Mouse (Mus musculus) MEL (cell line): Measurements from ENCODE around the gene Tmem255a. TPM values are rescaled to one million over a fixed set of nuclear protein-coding genes. Genes with fewer than 3 reads are reported as not detected.

Source experiments
- DNase-seq: peaks from one replicate; pipeline ENCODE4 v3.0.0; 2011; ENCODE audit warnings: low read depth, low spot score
- H3K27ac ChIP-seq: 2 replicates; pipeline ENCODE4 v1.5.1; 2012; ENCODE audit warnings: low read depth, mild to moderate bottlenecking, control low read depth, low read length, moderate library complexity; ENCODE audit not compliant: control insufficient read depth
- H3K27me3 ChIP-seq, 2 experiments: fragments of 150-350 bp in 1 of 2; sonication (generic) in 1 of 2; 2 replicates each; pipeline ENCODE4 v1.6.1; 2012; ENCODE audit warnings: low read length in 2 of 2, mild to moderate bottlenecking in 2 of 2, improper control_type of control experiment in 1 of 2, moderate library complexity in 1 of 2; ENCODE audit not compliant: insufficient read depth in 2 of 2, control insufficient read depth in 1 of 2
- H3K36me3 ChIP-seq, 2 experiments: 2 replicates each; pipeline ENCODE4 v1.6.1; 2012 to 2014; ENCODE audit warnings: low read length in 2 of 2, improper control_type of control experiment in 1 of 2, inconsistent platforms in 1 of 2, mild to moderate bottlenecking in 1 of 2; ENCODE audit not compliant: insufficient read depth in 2 of 2, control insufficient read depth in 1 of 2
- H3K4me1 ChIP-seq, 2 experiments: fragments of 150-350 bp in 1 of 2; sonication (generic) in 1 of 2; 2 replicates each; pipeline ENCODE4 v1.6.1; 2012; ENCODE audit warnings: low read length in 2 of 2, improper control_type of control experiment in 1 of 2, mild to moderate bottlenecking in 1 of 2; ENCODE audit not compliant: insufficient read depth in 2 of 2, control insufficient read depth in 1 of 2
- H3K4me3 ChIP-seq, 2 experiments: fragments of 150-350 bp in 1 of 2; sonication (generic) in 1 of 2; 2 replicates each; pipeline ENCODE4 v1.5.1; 2012; ENCODE audit warnings: low read depth in 2 of 2, low read length in 2 of 2, mild to moderate bottlenecking in 2 of 2, moderate library complexity in 2 of 2, control low read depth in 1 of 2, improper control_type of control experiment in 1 of 2; ENCODE audit not compliant: control insufficient read depth in 1 of 2, insufficient read depth in 1 of 2
- H3K79me2 ChIP-seq: 2 replicates; pipeline ENCODE4 v1.6.1; 2012; ENCODE audit warnings: mild to moderate bottlenecking, low read length, moderate library complexity; ENCODE audit not compliant: control insufficient read depth, poor library complexity, insufficient read depth
- H3K9ac ChIP-seq: 2 replicates; pipeline ENCODE4 v1.6.1; 2012; ENCODE audit warnings: low read depth, mild to moderate bottlenecking, control low read depth, low read length, moderate library complexity; ENCODE audit not compliant: control insufficient read depth, poor library complexity, severe bottlenecking
- H3K9me3 ChIP-seq: fragments of 150-350 bp; sonication (generic); replicated peaks from 2 replicates; pipeline ENCODE4 v1.6.1; 2012; ENCODE audit warnings: mild to moderate bottlenecking, low read length, improper control_type of control experiment, moderate library complexity; ENCODE audit not compliant: insufficient read depth
- BHLHE40 ChIP-seq: IDR thresholded peaks from 2 replicates; pipeline ENCODE4 v1.6.1; 2012; ENCODE audit warnings: low read depth, mild to moderate bottlenecking, inconsistent platforms, low read length, improper control_type of control experiment, borderline replicate concordance
- CHD1 ChIP-seq: IDR thresholded peaks from 2 replicates; pipeline ENCODE4 v1.6.1; 2012; ENCODE audit warnings: low read depth, mild to moderate bottlenecking, inconsistent platforms, low read length, improper control_type of control experiment
- CTCF ChIP-seq, 3 experiments: IDR thresholded peaks in 2 of 3; conservative IDR thresholded peaks in 1 of 3; 2 replicates each; pipeline ENCODE4 v1.5.1; 2011 to 2012; ENCODE audit warnings: low read length in 3 of 3, low read depth in 2 of 3, mild to moderate bottlenecking in 2 of 3, improper control_type of control experiment in 1 of 3, inconsistent platforms in 1 of 3, mixed read lengths in 1 of 3, moderate library complexity in 1 of 3; ENCODE audit not compliant: control insufficient read depth in 1 of 3, insufficient read depth in 1 of 3, poor library complexity in 1 of 3, severe bottlenecking in 1 of 3
- EP300 ChIP-seq, 2 experiments: IDR thresholded peaks; 2 replicates each; pipeline ENCODE4 v1.6.1; 2011; ENCODE audit warnings: improper control_type of control experiment in 2 of 2, low read length in 2 of 2, low read depth in 1 of 2, mild to moderate bottlenecking in 1 of 2
- GABPA ChIP-seq: IDR thresholded peaks from 2 replicates; pipeline ENCODE4 v1.6.1; 2012; ENCODE audit warnings: low read depth, mild to moderate bottlenecking, inconsistent platforms, low read length, improper control_type of control experiment, moderate library complexity
- GATA1 ChIP-seq: IDR thresholded peaks from 2 replicates; pipeline ENCODE4 v1.6.1; 2011; ENCODE audit warnings: low read depth, low read length, improper control_type of control experiment
- MAFK ChIP-seq: IDR thresholded peaks from 2 replicates; pipeline ENCODE4 v1.6.1; 2011; ENCODE audit warnings: low read depth, mild to moderate bottlenecking, low read length, improper control_type of control experiment, borderline replicate concordance
- MAX ChIP-seq: IDR thresholded peaks from 2 replicates; pipeline ENCODE4 v1.6.1; 2011; ENCODE audit warnings: low read length, improper control_type of control experiment
- MAZ ChIP-seq: IDR thresholded peaks from 2 replicates; pipeline ENCODE4 v1.6.1; 2012; ENCODE audit warnings: low read depth, mild to moderate bottlenecking, inconsistent platforms, low read length, improper control_type of control experiment
- MYC ChIP-seq: IDR thresholded peaks from 2 replicates; pipeline ENCODE4 v1.6.1; 2011; ENCODE audit warnings: low read depth, mild to moderate bottlenecking, low read length, improper control_type of control experiment, moderate library complexity
- NELFE ChIP-seq: IDR thresholded peaks from 2 replicates; pipeline ENCODE4 v1.6.1; 2011; ENCODE audit warnings: low read depth, low read length, improper control_type of control experiment
- POLR2A ChIP-seq, 2 experiments: IDR thresholded peaks; 2 replicates each; pipeline ENCODE4 v1.6.1; 2011 to 2012; ENCODE audit warnings: low read length in 2 of 2, mild to moderate bottlenecking in 2 of 2, control low read depth in 1 of 2, improper control_type of control experiment in 1 of 2, low read depth in 1 of 2, moderate library complexity in 1 of 2; ENCODE audit not compliant: control insufficient read depth in 1 of 2, insufficient read depth in 1 of 2, poor library complexity in 1 of 2
- POLR2AphosphoS2 ChIP-seq: IDR thresholded peaks from 2 replicates; pipeline ENCODE4 v1.6.1; 2011; ENCODE audit warnings: low read length, improper control_type of control experiment
- RCOR1 ChIP-seq: IDR thresholded peaks from 2 replicates; pipeline ENCODE4 v1.6.1; 2012; ENCODE audit warnings: low read depth, mild to moderate bottlenecking, inconsistent platforms, low read length, improper control_type of control experiment
- SMC3 ChIP-seq: IDR thresholded peaks from 2 replicates; pipeline ENCODE4 v1.6.1; 2011; ENCODE audit warnings: low read depth, low read length, improper control_type of control experiment
- TAL1 ChIP-seq: IDR thresholded peaks from 2 replicates; pipeline ENCODE4 v1.6.1; 2012; ENCODE audit warnings: mild to moderate bottlenecking, inconsistent platforms, low read length, moderate library complexity, mixed read lengths
- TBP ChIP-seq: IDR thresholded peaks from 2 replicates; pipeline ENCODE4 v1.8.0; 2011; ENCODE audit warnings: low read depth, low read length, improper control_type of control experiment
- TCF12 ChIP-seq: IDR thresholded peaks from 2 replicates; pipeline ENCODE4 v1.6.1; 2014; ENCODE audit warnings: low read depth, mild to moderate bottlenecking, inconsistent platforms, low read length, improper control_type of control experiment, moderate library complexity
- UBTF ChIP-seq: IDR thresholded peaks from 2 replicates; pipeline ENCODE4 v1.6.1; 2012; ENCODE audit warnings: low read depth, mild to moderate bottlenecking, inconsistent platforms, low read length, improper control_type of control experiment, moderate library complexity, borderline replicate concordance; ENCODE audit not compliant: insufficient read depth
- USF1 ChIP-seq: IDR thresholded peaks from 2 replicates; pipeline ENCODE4 v1.6.1; 2014; ENCODE audit warnings: low read depth, mild to moderate bottlenecking, inconsistent platforms, low read length, improper control_type of control experiment, moderate library complexity
- USF2 ChIP-seq, 2 experiments: IDR thresholded peaks; 2 replicates each; pipeline ENCODE4 v1.6.1; 2011 to 2012; ENCODE audit warnings: improper control_type of control experiment in 2 of 2, low read length in 2 of 2, borderline replicate concordance in 1 of 2, inconsistent platforms in 1 of 2, low read depth in 1 of 2, mild to moderate bottlenecking in 1 of 2; ENCODE audit not compliant: insufficient read depth in 1 of 2
- ZC3H11A ChIP-seq: IDR thresholded peaks from 2 replicates; pipeline ENCODE4 v1.6.1; 2012; ENCODE audit warnings: low read depth, mild to moderate bottlenecking, inconsistent platforms, low read length, improper control_type of control experiment
- ZNF384 ChIP-seq: IDR thresholded peaks from 2 replicates; pipeline ENCODE4 v1.6.1; 2012; ENCODE audit warnings: low read depth, mild to moderate bottlenecking, inconsistent platforms, low read length, improper control_type of control experiment
- polyA plus RNA-seq, 2 experiments: library from polyadenylated mRNA; stranded (reverse) in 1 of 2; unstranded in 1 of 2; fragments of >175 nt in 1 of 2; fragments of >200 nt in 1 of 2; gene quantifications; 2 replicates each; pipeline versions ENCODE4 v1.2.1 to v1.2.4; 2012; ENCODE audit warnings: low replicate concordance in 2 of 2, low read depth in 1 of 2; ENCODE audit not compliant: insufficient read length in 2 of 2, insufficient read depth in 1 of 2, missing spikeins in 1 of 2
- total RNA-seq: library from RNA; depleted of rRNA; stranded (reverse); fragments of 300-350 nt; gene quantifications from 2 replicates; pipeline ENCODE4 v1.2.3, GENCODE M21; 2012; rRNA removed

Gene Tmem255a
- total and polyA plus RNA-seq, 3 experiments: 0.15 TPM; not detected in 2

GRCm38 (mm10) chrX:38165315-38165714 lies 86.9 kb downstream of the Tmem255a start:
- Histone ChIP-seq H3K36me3 (no peaks in the 10 kb centered on the region), H3K9ac (no peak overlapping the region), H3K4me1 (no peaks in the 10 kb centered on the region; a peak in 1 of 4 replicates), H3K4me3 (no peak overlapping the region), H3K9me3 (no peaks in the 10 kb centered on the region), H3K27me3 (no peaks in the 10 kb centered on the region), H3K27ac (no peak overlapping the region), H3K79me2 (no peaks in the 10 kb centered on the region)
- no peak for DNase-seq
- TF ChIP-seq EP300 (IDR thresholded peaks at IDR 0.05; ENCODE audit: low read depth in 1 of 2, low read length in 2 of 2): no peak
- TF ChIP-seq POLR2A (IDR thresholded peaks at IDR 0.05; ENCODE audit: control insufficient read depth in 1 of 2, insufficient read depth in 1 of 2, low read depth in 1 of 2, low read length in 2 of 2, poor library complexity in 1 of 2): no peak
- TF ChIP-seq GABPA: no peak
- TF ChIP-seq MAFK: no peak

GRCm38 (mm10) chrX:38159097-38159496 lies 93.1 kb downstream of the Tmem255a start:
- Histone ChIP-seq H3K9me3 (no peaks in the 10 kb centered on the region), H3K4me3 (no peak overlapping the region), H3K79me2 (no peaks in the 10 kb centered on the region), H3K27me3 (no peaks in the 10 kb centered on the region), H3K36me3 (no peaks in the 10 kb centered on the region), H3K27ac (no peak overlapping the region), H3K4me1 (no peaks in the 10 kb centered on the region; a peak in 1 of 4 replicates), H3K9ac (no peak overlapping the region)
- TF ChIP-seq RCOR1: no peak
- TF ChIP-seq BHLHE40: no peak
- no peak for TF ChIP-seq NELFE
- TF ChIP-seq ZNF384: no peak
- TF ChIP-seq USF2 (IDR thresholded peaks at IDR 0.05; ENCODE audit: borderline replicate concordance in 1 of 2, insufficient read depth in 1 of 2, low read depth in 1 of 2, low read length in 2 of 2): no peak
- no peak for TF ChIP-seq TCF12
- no peak for TF ChIP-seq TAL1
- TF ChIP-seq UBTF: no peak
- no peak for TF ChIP-seq POLR2A (IDR thresholded peaks at IDR 0.05; ENCODE audit: control insufficient read depth in 1 of 2, insufficient read depth in 1 of 2, low read depth in 1 of 2, low read length in 2 of 2, poor library complexity in 1 of 2)
- TF ChIP-seq CTCF (IDR thresholded peaks at IDR 0.05 in 2 of 3, conservative IDR thresholded peaks at IDR 0.05 in 1 of 3; ENCODE audit: control insufficient read depth in 1 of 3, insufficient read depth in 1 of 3, low read depth in 2 of 3, low read length in 3 of 3, poor library complexity in 1 of 3, severe bottlenecking in 1 of 3): no peak; a peak in 1 of 6 replicates
- TF ChIP-seq MAX: no peak
- TF ChIP-seq ZC3H11A: no peak
- TF ChIP-seq GATA1: no peak
- TF ChIP-seq TBP: no peak
- no peak for TF ChIP-seq MAZ
- no peak for TF ChIP-seq SMC3
- no peak for TF ChIP-seq MYC
- TF ChIP-seq USF1: no peak
- TF ChIP-seq CHD1: no peak
- no peak for TF ChIP-seq POLR2AphosphoS2
- DNase-seq: no peak

Other genes with a start within 250 kb of the Tmem255a start
- not detected in 2 replicates for gene Btg1-ps1, start 233.6 kb downstream of the Tmem255a start, total RNA-seq
- gene Btg1-ps1, start 233.6 kb downstream of the Tmem255a start, polyA plus RNA-seq: not detected
- gene Btg1-ps2, start 209.3 kb downstream of the Tmem255a start, total RNA-seq: not detected in 2 replicates
- gene Btg1-ps2, start 209.3 kb downstream of the Tmem255a start, polyA plus RNA-seq: not detected
- gene Rhox10, start 186.0 kb downstream of the Tmem255a start, total RNA-seq: not detected in 2 replicates
- not detected for gene Rhox10, start 186.0 kb downstream of the Tmem255a start, polyA plus RNA-seq
- not detected in 2 replicates for gene Rhox11, start 167.3 kb downstream of the Tmem255a start, total RNA-seq
- gene Rhox11, start 167.3 kb downstream of the Tmem255a start, polyA plus RNA-seq: not detected
- not detected in 2 replicates for gene Rhox12, start 141.5 kb downstream of the Tmem255a start, total RNA-seq
- gene Rhox12, start 141.5 kb downstream of the Tmem255a start, polyA plus RNA-seq: not detected
- gene Rhox13, start 131.2 kb downstream of the Tmem255a start, total RNA-seq: not detected in 2 replicates
- gene Rhox13, start 131.2 kb downstream of the Tmem255a start, polyA plus RNA-seq: not detected
- gene Zbtb33, start 62.6 kb downstream of the Tmem255a start, total RNA-seq: 6.5 and 7.0 TPM in 2 replicates
- 1 to 10 TPM in 1 of 2 experiments, not detected in 1; 6.6 TPM for gene Zbtb33, start 62.6 kb downstream of the Tmem255a start, polyA plus RNA-seq
- not detected in 2 replicates for gene Atp1b4, start 63.7 kb upstream of the Tmem255a start, total RNA-seq
- gene Atp1b4, start 63.7 kb upstream of the Tmem255a start, polyA plus RNA-seq: not detected
- 20.6 and 23.1 TPM in 2 replicates for gene Lamp2, start 204.0 kb upstream of the Tmem255a start, total RNA-seq
- gene Lamp2, start 204.0 kb upstream of the Tmem255a start, polyA plus RNA-seq: 10 to 100 TPM; 28.9 to 80.5 TPM